Comparison of ENCODE assay signal across 12 mouse cellular contexts in genomic region chr1:160286400-160287057, GRCm38 (mm10).
DNase-seq lines count a peak whose midpoint lies in the region; ATAC-seq and TF ChIP-seq lines count a peak whose summit lies in the region.
"Had no signal": no experiment of that assay in that cellular context is flagged by ENCODE, and none has a peak within 500 bp of the region (broad histone marks: within the 10 kb centered on the region; RNA-seq: fewer than 3 reads in every experiment).

No protein-coding gene starts in this region.

- ATAC-seq in CD4-positive, CD25-positive, alpha-beta regulatory T cell, adult 4 months = no peak
- ATAC-seq in intestine, embryonic 16.5 days = no peak
- ATAC-seq: intestine, postnatal 0 days had no signal

- peak in 1 of 2 experiments; percentile 32; a peak in 2 of 4 replicates for TF ChIP-seq EP300 in MEL (IDR thresholded peaks at IDR 0.05; ENCODE audit: low read depth in 1 of 2, low read length in 2 of 2)

- H3K4me1 ChIP-seq in MEL (ENCODE audit: control insufficient read depth in 1 of 2, insufficient read depth in 2 of 2, low read length in 2 of 2) = peaks cover 10 to 22% of the 10 kb centered on the region in 2 experiments
- H3K4me1 ChIP-seq in cortical plate, adult 2 months (ENCODE audit: control insufficient read depth, insufficient read depth, low read length) = peaks cover 9% of the 10 kb centered on the region
- H3K4me1 ChIP-seq in intestine, embryonic 16.5 days (ENCODE audit: control insufficient read depth, insufficient read depth, low read length) = peaks cover 7% of the 10 kb centered on the region
- H3K4me1 ChIP-seq: limb, embryonic 12.5 days had no signal

- peak; percentile 21 for DNase-seq in CD4-positive, CD25-positive, alpha-beta regulatory T cell, adult 2 months (ENCODE audit: low read depth, low spot score)
- DNase-seq in MEL (ENCODE audit: low read depth, low spot score) = no peak
- peak; percentile 61 for DNase-seq in layer of hippocampus, adult 9-11 months
- DNase-seq in thymus, postnatal 14 days = no peak
- DNase-seq in urinary bladder, postnatal 4 days (ENCODE audit: low spot score in 2 of 2) = no peak
- DNase-seq: lung, postnatal 10 days; spleen, adult 18-20 months had no signal

- H3K27ac ChIP-seq in MEL (ENCODE audit: control insufficient read depth, low read depth, low read length) = no peak overlapping the region
- H3K27ac ChIP-seq in cortical plate, adult 2 months (ENCODE audit: insufficient read depth, low read length) = peak overlapping the region; percentile 88; the same call in 1 of the 2 replicates
- H3K27ac ChIP-seq in intestine, embryonic 16.5 days (ENCODE audit: low read length) = no peak overlapping the region
- H3K27ac ChIP-seq: limb, embryonic 12.5 days had no signal

- TF ChIP-seq POLR2A in MEL (IDR thresholded peaks at IDR 0.05; ENCODE audit: control insufficient read depth in 1 of 2, insufficient read depth in 1 of 2, low read depth in 1 of 2, low read length in 2 of 2, poor library complexity in 1 of 2) = no peak
- TF ChIP-seq POLR2A in cortical plate, adult 2 months (IDR thresholded peaks at IDR 0.05; ENCODE audit: extremely low read depth, insufficient read depth, low read length) = no peak

- TF ChIP-seq RAD21 in MEL (IDR thresholded peaks at IDR 0.05; ENCODE audit: low read depth, low read length) = no peak

- TF ChIP-seq CTCF in MEL (IDR thresholded peaks at IDR 0.05 in 2 of 3, conservative IDR thresholded peaks at IDR 0.05 in 1 of 3; ENCODE audit: control insufficient read depth in 1 of 3, insufficient read depth in 1 of 3, low read depth in 2 of 3, low read length in 3 of 3, poor library complexity in 1 of 3, severe bottlenecking in 1 of 3) = no peak
- TF ChIP-seq CTCF in cortical plate, adult 2 months (IDR thresholded peaks at IDR 0.05; ENCODE audit: extremely low read depth, insufficient read depth, low read length) = no peak

- no peaks in the 10 kb centered on the region for H3K9me3 ChIP-seq in MEL (replicated peaks; ENCODE audit: insufficient read depth, low read length)
- no peaks in the 10 kb centered on the region for H3K9me3 ChIP-seq in intestine, embryonic 16.5 days (ENCODE audit: control insufficient read depth, low read length)
- H3K9me3 ChIP-seq: limb, embryonic 12.5 days had no signal

- H3K9ac ChIP-seq in MEL (ENCODE audit: control insufficient read depth, low read depth, low read length, poor library complexity, severe bottlenecking) = no peak overlapping the region
- H3K9ac ChIP-seq in intestine, embryonic 16.5 days (ENCODE audit: low read depth, low read length) = no peak overlapping the region
- H3K9ac ChIP-seq: limb, embryonic 12.5 days had no signal

- H3K79me2 ChIP-seq in MEL (ENCODE audit: control insufficient read depth, insufficient read depth, low read length, poor library complexity) = no peaks in the 10 kb centered on the region

- 58% methylated on average over 7 of the region's 7 CpGs for WGBS in intestine, embryonic 16.5 days

- H3K4me3 ChIP-seq in MEL (ENCODE audit: control insufficient read depth in 1 of 2, insufficient read depth in 1 of 2, low read depth in 2 of 2, low read length in 2 of 2) = no peak overlapping the region
- H3K4me3 ChIP-seq in cortical plate, adult 2 months (ENCODE audit: insufficient read depth, low read length) = no peak overlapping the region
- no peak overlapping the region for H3K4me3 ChIP-seq in intestine, embryonic 16.5 days (ENCODE audit: low read length)
- H3K4me3 ChIP-seq: limb, embryonic 12.5 days had no signal

- H3K4me2 ChIP-seq in intestine, embryonic 16.5 days (ENCODE audit: low read depth, low read length) = no peak overlapping the region
- H3K4me2 ChIP-seq: limb, embryonic 12.5 days had no signal

- H3K27me3 ChIP-seq in MEL (ENCODE audit: control insufficient read depth in 1 of 2, insufficient read depth in 2 of 2, low read length in 2 of 2) = no peaks in the 10 kb centered on the region
- no peaks in the 10 kb centered on the region for H3K27me3 ChIP-seq in intestine, embryonic 16.5 days (replicated peaks; ENCODE audit: control insufficient read depth, insufficient read depth, low read length)
- H3K27me3 ChIP-seq: limb, embryonic 12.5 days had no signal

- peaks cover 0 to 24% of the 10 kb centered on the region in 2 experiments; a peak in 2 of 4 replicates for H3K36me3 ChIP-seq in MEL (ENCODE audit: control insufficient read depth in 1 of 2, insufficient read depth in 2 of 2, low read length in 2 of 2)
- H3K36me3 ChIP-seq in intestine, embryonic 16.5 days (ENCODE audit: control insufficient read depth, insufficient read depth, low read length) = no peaks in the 10 kb centered on the region
- H3K36me3 ChIP-seq: limb, embryonic 12.5 days had no signal

TF ChIP-seq in MEL, 35 proteins besides CTCF, POLR2A, EP300 and RAD21:
- TF ChIP-seq ZNF384 (IDR thresholded peaks at IDR 0.05; ENCODE audit: low read depth, low read length) (0 out of 2 replicates have a peak, but pooled peaks have one; percentile 34), RCOR1 (IDR thresholded peaks at IDR 0.05; ENCODE audit: low read depth, low read length) (peak; percentile 54), ETS1 (IDR thresholded peaks at IDR 0.05; ENCODE audit: low read depth, low read length) (peak; percentile 66), HCFC1 (IDR thresholded peaks at IDR 0.05; ENCODE audit: low read depth, low read length) (no peak)

Comparison
In these comparisons a context has a peak if more than half of its experiments do, and no peak if none do; other contexts are left out.
1. DNase-seq: peak in CD4-positive, CD25-positive, alpha-beta regulatory T cell, adult 2 months (single experiment) and layer of hippocampus, adult 9-11 months (single experiment); none in MEL (single experiment), thymus, postnatal 14 days (single experiment) and urinary bladder, postnatal 4 days (0 of 2).